Mouse (Mus musculus): ENCODE measurements around the gene Camk1g. TPM values are rescaled to one million over a fixed set of nuclear protein-coding genes. Genes with fewer than 3 reads are reported as not detected.

Camk1g gene
- polyA plus RNA-seq, 1 experiment, result 0.26 TPM

DNA sequence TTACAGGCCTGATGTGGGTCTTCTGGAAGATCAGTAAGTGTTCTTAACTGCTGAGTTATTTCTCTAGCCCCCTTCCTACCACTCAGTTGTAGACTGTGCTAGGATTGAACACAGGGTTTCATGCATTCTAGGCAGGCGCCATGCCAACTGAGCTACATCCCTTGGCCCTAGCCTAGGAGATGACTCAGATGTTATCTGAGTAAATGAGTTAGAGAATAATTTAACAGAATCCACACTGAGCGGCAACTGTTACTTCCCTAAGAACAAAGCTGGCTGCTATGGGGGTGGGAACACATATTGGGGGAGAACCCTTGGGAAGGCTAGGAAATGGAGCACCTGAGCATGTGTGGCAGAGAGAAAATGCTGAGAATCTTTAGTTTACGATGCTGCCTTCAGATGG lies 18.5 kb downstream of the Camk1g start:
- TF ChIP-seq CTCF (IDR thresholded peaks at IDR 0.05; ENCODE audit: insufficient read depth, low read length), result no peak
- TF ChIP-seq POLR2A (IDR thresholded peaks at IDR 0.05; ENCODE audit: borderline replicate concordance, extremely low read depth, low read depth, low read length), result no peak
- 82% methylated on average over 3 of the region's 3 CpGs for WGBS
- Histone ChIP-seq H3K4me1 (ENCODE audit: control insufficient read depth, insufficient read depth, low read length) (no peaks in the 10 kb centered on the region), H3K4me3 (replicated peaks; ENCODE audit: extremely low read depth, low read depth, low read length) (no peak overlapping the region)
- DNase-seq, result no peak

DNA sequence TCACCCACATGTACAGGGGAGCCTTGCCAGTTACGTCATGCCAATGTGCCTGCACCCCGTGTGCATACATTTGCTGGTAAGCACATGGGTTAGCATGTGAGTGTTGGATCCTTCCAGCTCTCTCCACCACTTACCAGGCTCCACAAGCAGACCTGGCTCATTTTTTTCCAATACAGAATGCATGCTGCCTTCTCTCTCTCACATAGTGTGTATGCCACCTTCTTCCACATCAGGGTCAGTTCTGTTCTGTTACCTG lies 19.6 kb downstream of the Camk1g start:
- no peak for TF ChIP-seq CTCF (IDR thresholded peaks at IDR 0.05; ENCODE audit: insufficient read depth, low read length)
- no peak for TF ChIP-seq POLR2A (IDR thresholded peaks at IDR 0.05; ENCODE audit: borderline replicate concordance, extremely low read depth, low read depth, low read length)
- WGBS, result 82% methylated on average over 2 of the region's 2 CpGs
- Histone ChIP-seq H3K4me3 (replicated peaks; ENCODE audit: extremely low read depth, low read depth, low read length) (no peak overlapping the region), H3K4me1 (ENCODE audit: control insufficient read depth, insufficient read depth, low read length) (no peaks in the 10 kb centered on the region)
- DNase-seq, result no peak

DNA sequence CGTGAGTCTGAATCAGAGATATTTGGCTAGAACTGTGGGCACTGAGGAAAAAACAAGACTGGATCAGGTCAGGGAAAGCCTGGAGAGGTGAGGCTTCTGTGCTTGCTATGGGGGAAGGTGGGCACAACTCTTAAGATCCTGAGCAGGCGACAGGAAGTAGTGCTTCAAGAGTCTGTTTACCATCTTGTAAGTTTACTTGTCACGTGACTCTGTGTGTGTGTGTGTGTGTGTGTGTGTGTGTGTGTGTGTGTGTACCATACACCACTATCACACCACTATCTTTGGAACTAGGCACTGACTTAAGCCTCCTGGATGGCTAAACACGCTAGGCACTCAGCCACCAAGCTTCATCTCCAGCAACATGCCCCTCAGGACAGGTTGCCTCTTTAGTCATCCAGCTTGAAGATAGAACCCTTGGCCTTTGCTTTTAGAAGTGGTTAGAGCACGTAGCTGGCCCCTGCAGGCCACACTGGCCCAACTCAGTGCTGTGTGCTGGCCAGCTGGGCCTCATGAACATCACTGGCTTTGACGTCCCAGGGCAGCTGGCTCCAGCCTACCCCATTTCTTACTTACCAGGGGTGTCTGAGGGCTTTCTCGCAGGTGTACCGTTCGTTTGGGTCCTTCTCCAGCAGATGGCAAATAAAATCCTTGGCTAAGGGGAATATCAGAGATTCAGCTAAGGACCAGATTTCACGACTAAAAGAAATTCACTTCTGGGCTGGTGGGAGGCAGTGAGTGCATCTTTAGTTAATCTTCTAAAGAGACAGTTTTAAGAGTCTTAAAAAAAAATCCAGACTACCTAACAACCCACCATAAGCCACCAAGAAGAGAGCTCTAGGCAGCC lies 20.2 kb downstream of the Camk1g start:
- no peak overlapping the region for H3K4me3 ChIP-seq (replicated peaks; ENCODE audit: extremely low read depth, low read depth, low read length)
- no peaks in the 10 kb centered on the region for H3K4me1 ChIP-seq (ENCODE audit: control insufficient read depth, insufficient read depth, low read length)
- TF ChIP-seq CTCF (IDR thresholded peaks at IDR 0.05; ENCODE audit: insufficient read depth, low read length), result no peak
- TF ChIP-seq POLR2A (IDR thresholded peaks at IDR 0.05; ENCODE audit: borderline replicate concordance, extremely low read depth, low read depth, low read length), result no peak
- WGBS, result 71% methylated on average over 10 of the region's 10 CpGs
- DNase-seq, result no peak

DNA sequence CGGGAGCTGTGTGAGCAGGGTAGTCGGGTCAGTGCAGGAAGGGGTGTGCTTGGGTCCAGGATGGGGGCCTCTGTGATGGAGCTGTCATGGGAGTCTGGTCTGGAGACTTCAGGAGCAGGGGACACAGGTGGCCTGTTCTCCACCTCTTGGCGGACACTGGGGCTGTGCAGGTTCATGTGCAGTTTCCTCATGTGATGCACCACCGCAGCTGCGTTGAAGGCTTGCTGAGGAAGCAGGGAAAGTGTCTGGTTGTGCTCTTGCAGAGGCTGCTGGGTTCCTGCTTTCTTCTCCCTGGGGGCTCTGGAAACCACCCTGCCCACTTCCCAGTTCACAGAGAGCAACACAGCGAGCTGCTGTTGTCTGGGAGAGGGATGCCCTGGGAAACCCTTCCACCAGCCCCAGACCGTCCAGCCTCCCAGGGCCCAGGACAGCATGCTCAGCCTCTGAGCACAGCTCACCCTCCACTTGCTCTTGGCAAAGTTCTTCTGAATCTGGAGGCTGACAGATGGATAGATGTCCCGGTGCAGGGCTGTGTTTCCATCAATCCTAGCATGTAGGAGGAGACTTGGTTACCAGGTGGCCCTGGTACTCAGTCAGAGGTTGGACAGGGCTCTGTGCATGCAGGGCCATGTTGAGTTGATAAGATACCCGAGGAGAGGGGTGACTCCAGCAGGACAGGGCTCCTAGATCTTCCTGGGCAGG lies 21.7 kb downstream of the Camk1g start:
- Histone ChIP-seq H3K4me3 (replicated peaks; ENCODE audit: extremely low read depth, low read depth, low read length) (no peak overlapping the region), H3K4me1 (ENCODE audit: control insufficient read depth, insufficient read depth, low read length) (no peaks in the 10 kb centered on the region)
- 84% methylated on average over 9 of the region's 9 CpGs for WGBS
- DNase-seq, result no peak
- TF ChIP-seq POLR2A (IDR thresholded peaks at IDR 0.05; ENCODE audit: borderline replicate concordance, extremely low read depth, low read depth, low read length), result no peak
- no peak for TF ChIP-seq CTCF (IDR thresholded peaks at IDR 0.05; ENCODE audit: insufficient read depth, low read length)

DNA sequence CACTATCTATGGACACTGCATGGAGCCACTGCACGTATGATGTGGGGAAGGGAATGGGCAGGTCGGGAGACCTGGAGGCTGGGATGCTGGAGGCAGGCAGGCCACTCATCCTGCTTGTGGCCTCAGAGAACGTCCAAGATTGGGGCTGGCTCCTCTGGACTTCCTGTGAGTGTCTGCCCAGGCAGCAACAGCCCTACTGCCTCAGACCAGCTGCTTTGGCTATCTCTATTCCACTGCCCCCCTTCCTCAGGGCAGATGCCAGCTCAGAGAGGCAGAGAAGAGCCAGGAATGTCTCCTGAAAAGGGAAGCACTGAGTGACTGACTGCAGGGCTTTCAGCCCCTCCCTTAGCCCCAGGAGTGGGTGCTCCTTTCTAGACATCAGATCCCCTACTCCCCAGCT lies 23.2 kb downstream of the Camk1g start:
- TF ChIP-seq POLR2A (IDR thresholded peaks at IDR 0.05; ENCODE audit: borderline replicate concordance, extremely low read depth, low read depth, low read length) (no peak), CTCF (IDR thresholded peaks at IDR 0.05; ENCODE audit: insufficient read depth, low read length) (no peak)
- 62% methylated on average over 3 of the region's 3 CpGs for WGBS
- H3K4me3 ChIP-seq (replicated peaks; ENCODE audit: extremely low read depth, low read depth, low read length), result no peak overlapping the region
- no peaks in the 10 kb centered on the region for H3K4me1 ChIP-seq (ENCODE audit: control insufficient read depth, insufficient read depth, low read length)
- no peak for DNase-seq

DNA sequence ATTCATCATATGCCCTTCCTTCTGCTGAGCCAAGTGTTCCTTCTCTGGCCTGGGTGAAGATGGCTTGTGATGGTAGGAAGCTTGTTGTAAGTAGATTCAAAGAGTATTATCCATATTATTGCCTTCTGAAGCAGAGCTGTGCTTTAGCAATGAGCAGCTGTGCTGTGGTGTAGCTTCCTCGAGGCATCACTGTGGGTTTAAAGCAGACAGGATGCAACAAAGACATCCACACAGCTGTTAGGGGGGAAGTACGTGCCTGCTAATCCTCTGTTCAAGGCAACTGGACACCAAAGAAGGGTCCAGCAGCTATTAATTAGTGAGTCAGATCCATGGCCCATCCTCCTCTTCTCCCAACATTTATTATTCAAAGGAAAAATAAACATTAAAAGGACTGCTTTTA lies 25.1 kb downstream of the Camk1g start:
- DNase-seq, result no peak
- no peak overlapping the region for H3K4me3 ChIP-seq (replicated peaks; ENCODE audit: extremely low read depth, low read depth, low read length)
- no peak for TF ChIP-seq CTCF (IDR thresholded peaks at IDR 0.05; ENCODE audit: insufficient read depth, low read length)
- WGBS, result 27% methylated on average over 2 of the region's 2 CpGs
- H3K4me1 ChIP-seq (ENCODE audit: control insufficient read depth, insufficient read depth, low read length), result no peaks in the 10 kb centered on the region

DNA sequence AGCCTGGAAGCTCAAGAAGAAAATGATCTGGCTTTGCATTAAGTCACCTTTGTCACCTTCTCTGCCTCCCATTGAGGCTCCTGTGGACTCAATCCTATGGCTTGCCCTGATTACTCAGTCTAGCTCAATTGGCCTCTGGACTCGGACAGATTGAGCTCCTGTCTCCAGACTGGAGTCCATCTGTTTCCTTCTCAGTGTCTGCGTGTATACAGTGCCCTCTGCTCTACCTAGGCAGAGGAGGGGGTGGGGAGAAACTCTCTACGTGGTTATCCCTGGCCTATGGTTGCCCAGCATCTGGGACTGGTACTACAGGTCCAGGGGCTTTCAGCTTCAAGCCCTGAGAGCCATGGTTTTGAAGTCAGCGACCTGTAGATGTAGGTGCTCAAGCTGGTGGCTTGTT lies 26.2 kb downstream of the Camk1g start:
- Histone ChIP-seq H3K4me1 (ENCODE audit: control insufficient read depth, insufficient read depth, low read length) (no peaks in the 10 kb centered on the region), H3K4me3 (replicated peaks; ENCODE audit: extremely low read depth, low read depth, low read length) (no peak overlapping the region)
- WGBS, result 66% methylated on average over 4 of the region's 4 CpGs
- TF ChIP-seq CTCF (IDR thresholded peaks at IDR 0.05; ENCODE audit: insufficient read depth, low read length), result no peak
- TF ChIP-seq POLR2A (IDR thresholded peaks at IDR 0.05; ENCODE audit: borderline replicate concordance, extremely low read depth, low read depth, low read length), result no peak
- no peak for DNase-seq

DNA sequence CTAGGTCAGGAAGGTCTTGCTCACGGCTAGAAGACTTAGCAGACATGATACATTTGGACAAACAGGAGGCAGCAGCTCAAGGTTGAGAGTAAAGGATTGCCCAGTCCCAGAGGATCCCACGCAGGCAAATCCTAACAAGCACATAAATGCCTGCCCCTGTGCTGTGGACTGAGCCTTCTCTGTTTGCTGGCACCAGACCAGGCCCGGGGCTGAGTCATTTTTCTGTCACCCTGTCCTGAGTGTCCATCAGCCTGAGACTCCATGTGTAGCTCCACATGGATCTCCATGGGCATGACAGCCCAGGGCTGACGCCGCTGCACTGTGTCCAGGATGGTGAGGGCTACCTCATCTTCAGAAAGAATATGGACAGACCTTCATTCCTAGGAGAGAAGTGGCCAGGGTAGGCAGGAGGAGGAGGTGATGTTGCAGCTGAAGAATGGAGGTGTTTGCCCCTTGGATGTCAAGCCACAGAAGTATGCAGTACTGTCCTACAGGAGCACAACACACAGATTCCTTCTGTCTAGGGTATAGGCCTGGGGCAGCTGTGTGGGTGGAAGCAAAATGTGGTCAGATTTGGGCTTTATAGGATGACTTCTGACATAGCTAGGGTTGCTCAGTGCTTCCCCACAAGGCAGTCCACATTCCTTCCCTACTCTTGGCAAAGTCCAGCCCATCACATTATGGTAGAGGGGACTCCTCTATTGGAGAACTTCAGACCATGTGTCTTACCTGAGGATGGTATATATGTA lies 27.7 kb downstream of the Camk1g start:
- WGBS, result 62% methylated on average over 5 of the region's 5 CpGs
- TF ChIP-seq POLR2A (IDR thresholded peaks at IDR 0.05; ENCODE audit: borderline replicate concordance, extremely low read depth, low read depth, low read length), result no peak
- no peak for TF ChIP-seq CTCF (IDR thresholded peaks at IDR 0.05; ENCODE audit: insufficient read depth, low read length)
- Histone ChIP-seq H3K4me1 (ENCODE audit: control insufficient read depth, insufficient read depth, low read length) (no peaks in the 10 kb centered on the region), H3K4me3 (replicated peaks; ENCODE audit: extremely low read depth, low read depth, low read length) (no peak overlapping the region)
- no peak for DNase-seq

DNA sequence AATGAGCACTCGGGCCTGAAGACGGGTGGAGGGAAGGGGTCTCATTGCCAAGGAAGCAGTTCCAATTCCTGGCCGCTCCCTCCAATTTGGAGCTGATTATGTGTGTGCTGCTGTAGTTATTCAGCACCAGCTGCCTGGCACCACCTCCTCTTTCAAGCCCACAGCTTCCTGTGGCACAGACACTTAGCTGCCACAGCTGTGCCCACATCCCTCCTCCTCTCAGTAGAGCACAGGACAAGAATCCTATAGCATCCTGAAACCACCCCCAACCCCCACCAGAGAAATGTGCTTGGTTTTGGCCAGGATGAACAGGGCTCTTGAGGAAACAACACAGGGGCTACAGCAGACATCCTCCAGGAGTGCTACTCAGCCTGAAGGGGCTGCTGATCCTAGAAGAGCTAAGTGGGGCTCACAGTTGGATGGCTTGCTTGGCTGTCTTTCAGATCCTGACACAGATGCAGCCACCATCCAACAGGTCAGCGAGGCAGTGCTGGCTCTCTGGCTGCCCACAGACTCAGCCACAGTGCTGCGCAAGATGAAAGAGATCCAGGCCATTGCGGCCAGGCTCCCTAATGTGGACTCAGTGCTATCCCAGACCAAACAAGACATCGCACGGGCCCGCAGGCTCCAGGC lies 31.6 kb downstream of the Camk1g start:
- H3K4me3 ChIP-seq (replicated peaks; ENCODE audit: extremely low read depth, low read depth, low read length), result no peak overlapping the region
- TF ChIP-seq CTCF (IDR thresholded peaks at IDR 0.05; ENCODE audit: insufficient read depth, low read length) (no peak), POLR2A (IDR thresholded peaks at IDR 0.05; ENCODE audit: borderline replicate concordance, extremely low read depth, low read depth, low read length) (no peak)
- DNase-seq, result no peak
- 73% methylated on average over 9 of the region's 9 CpGs for WGBS
- H3K4me1 ChIP-seq (ENCODE audit: control insufficient read depth, insufficient read depth, low read length), result no peaks in the 10 kb centered on the region
